Mouse (Mus musculus) heart, adult 2 months (tissue): ENCODE results near the gene Olfr316. TPM values are rescaled to one million over a fixed set of nuclear protein-coding genes. Genes with fewer than 3 reads are reported as not detected.
"Not testable (repeated sequence)": the region's sequence is repeated elsewhere in the genome, so short reads cannot be mapped to it uniquely, and the experiment has no call there.

Experiments
- DNase-seq, 2 experiments: peaks; one replicate each; pipeline ENCODE4 v3.0.0; 2021
- H3K27ac ChIP-seq: fragments of 200-600 bp; 2 replicates; pipeline ENCODE4 v1.8.1; 2022
- H3K27me3 ChIP-seq: fragments of 200-500 bp; 2 replicates; pipeline ENCODE4 v1.6.1; 2012; ENCODE audit warnings: mild to moderate bottlenecking, low read length, inconsistent platforms, mixed read lengths; ENCODE audit not compliant: control insufficient read depth, insufficient read depth
- H3K36me3 ChIP-seq: fragments of 200-500 bp; 2 replicates; pipeline ENCODE4 v1.6.1; 2012; ENCODE audit warnings: low read length, inconsistent platforms; ENCODE audit not compliant: control insufficient read depth, insufficient read depth
- H3K4me1 ChIP-seq: fragments of 200-500 bp; 2 replicates; pipeline ENCODE4 v1.6.1; 2011; ENCODE audit warnings: low read length; ENCODE audit not compliant: control insufficient read depth, insufficient read depth
- H3K4me3 ChIP-seq: fragments of 200-600 bp; 2 replicates; pipeline ENCODE4 v1.8.1; 2022
- H3K79me2 ChIP-seq: fragments of 200-500 bp; replicated peaks from 2 replicates; pipeline ENCODE4 v1.6.1; 2012; ENCODE audit warnings: mild to moderate bottlenecking, inconsistent platforms, low read length, moderate library complexity, mixed read lengths; ENCODE audit not compliant: control insufficient read depth, insufficient read depth
- H3K9ac ChIP-seq: fragments of 200-500 bp; 2 replicates; pipeline ENCODE4 v1.6.1; 2012; ENCODE audit warnings: low read depth, mild to moderate bottlenecking, control low read depth, inconsistent platforms, low read length, mixed read lengths
- CTCF ChIP-seq: fragments of 200-600 bp; IDR thresholded peaks from 2 replicates; pipeline ENCODE4 v1.8.1; 2022; ENCODE audit warnings: antibody characterized with exemption, mild to moderate bottlenecking, moderate library complexity
- EP300 ChIP-seq: fragments of 200-500 bp; IDR thresholded peaks from 2 replicates; pipeline ENCODE4 v1.6.1; 2011; ENCODE audit warnings: low read depth, low read length, control low read depth; ENCODE audit not compliant: insufficient read depth
- POLR2A ChIP-seq: fragments of 200-500 bp; IDR thresholded peaks from 2 replicates; pipeline ENCODE4 v1.6.1; 2011; ENCODE audit warnings: mild to moderate bottlenecking, low read depth, low read length, control low read depth; ENCODE audit not compliant: insufficient read depth
- WGBS: fragments of 180-500 bp; shearing (Covaris S2); methylation state at CpG from one replicate; pipeline ENCODE4 v1.1.7; 2018; 5-methylcytosine and 5-hydroxymethylcytosine counted together
- intact Hi-C: fragments of 180-260 bp; cut with DNase I; formaldehyde crosslinking; loops from one replicate; pipeline ENCODE4 v1.15.1; 2025
- polyA plus RNA-seq: library from polyadenylated mRNA; depleted of rRNA; stranded (reverse); fragments of >200 nt; gene quantifications from 2 replicates; pipeline ENCODE4 v1.2.3, GENCODE M21; 2012
- total RNA-seq, 2 experiments: library from RNA; stranded (reverse); gene quantifications; 2 replicates each; pipeline ENCODE4 v1.2.3; 2021

The Olfr316 gene
- total and polyA plus RNA-seq, 3 experiments = not detected

DNA sequence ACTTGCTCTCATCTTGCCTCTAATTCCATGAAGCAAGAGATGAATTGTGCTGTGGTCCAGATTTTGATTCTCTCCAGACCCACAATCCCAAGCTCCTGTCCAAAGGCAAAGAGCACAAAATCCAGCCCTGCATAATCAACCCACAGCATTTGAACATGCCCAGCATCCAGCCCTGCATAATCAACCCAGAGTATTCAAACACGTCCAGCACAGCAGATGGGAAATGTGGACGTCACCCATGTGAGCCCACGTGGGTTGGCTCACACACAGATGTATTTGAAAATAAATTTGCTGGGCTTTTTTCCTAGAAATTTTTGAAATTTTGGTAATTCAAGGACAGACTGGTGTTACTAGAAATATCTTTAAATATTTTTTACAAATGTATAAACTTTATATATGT, 19.2 kb upstream of the Olfr316 start:
- Histone ChIP-seq H3K4me1 (no peaks in the 10 kb centered on the region), H3K27ac (no peak overlapping the region), H3K9ac (no peak overlapping the region), H3K27me3 (no peaks in the 10 kb centered on the region), H3K4me3 (no peak overlapping the region), H3K79me2 (no peaks in the 10 kb centered on the region), H3K36me3 (no peaks in the 10 kb centered on the region)
- no peak for DNase-seq
- intact Hi-C loops = no loop called here
- 38% methylated on average over 3 of the region's 3 CpGs for WGBS
- no peak for TF ChIP-seq CTCF
- TF ChIP-seq EP300 = no peak
- TF ChIP-seq POLR2A = no peak

GRCm38 (mm10) chr11:58738792-58739262, 13.7 kb upstream of the Olfr316 start, which contains the start of gene Olfr317:
Gene Olfr317 (minus strand): TSS chr11:58739212.
- H3K27ac ChIP-seq = no peak within 1 kb of the TSS
- H3K4me3 ChIP-seq = no peak within 1 kb of the TSS
- no peak within 1 kb of the TSS for H3K9ac ChIP-seq
- H3K36me3 ChIP-seq = no peaks in the 10 kb centered on the region
- WGBS = 63% methylated on average over 4 of the region's 4 CpGs
- TF ChIP-seq EP300 (no peak), CTCF (no peak), POLR2A (no peak)
- H3K27me3 ChIP-seq = no peaks in the 10 kb centered on the region
- no peaks in the 10 kb centered on the region for H3K79me2 ChIP-seq
- DNase-seq = no peak
- no peaks in the 10 kb centered on the region for H3K4me1 ChIP-seq
- intact Hi-C loops = no loop called here

- WGBS = 71% methylated on average over 18 of the region's 18 CpGs
- H3K36me3 ChIP-seq = not testable (repeated sequence)
Observed at GRCm38 (mm10) chr11:58751096-58751495, 1.4 kb upstream of the Olfr316 start.

GRCm38 (mm10) chr11:58772888-58773287, 20.4 kb downstream of the Olfr316 start, which contains the start of gene Olfr315:
Gene Olfr315 (plus strand): TSS chr11:58773188.
- Histone ChIP-seq H3K4me1 (no peaks in the 10 kb centered on the region), H3K79me2 (no peaks in the 10 kb centered on the region), H3K36me3 (no peaks in the 10 kb centered on the region), H3K27ac (no peak within 1 kb of the TSS), H3K9ac (no peak within 1 kb of the TSS), H3K27me3 (no peaks in the 10 kb centered on the region), H3K4me3 (no peak within 1 kb of the TSS)
- DNase-seq = no peak
- intact Hi-C loops = no loop called here
- TF ChIP-seq POLR2A = no peak
- TF ChIP-seq CTCF = no peak
- TF ChIP-seq EP300 = no peak

More at GRCm38 (mm10) chr11:58751096-58751495, 1.4 kb upstream of the Olfr316 start:
- H3K27me3 ChIP-seq, H3K4me3 ChIP-seq, DNase-seq, H3K9ac ChIP-seq, H3K4me1 ChIP-seq, intact Hi-C loops, H3K27ac ChIP-seq, H3K79me2 ChIP-seq: not testable (repeated sequence)

DNA sequence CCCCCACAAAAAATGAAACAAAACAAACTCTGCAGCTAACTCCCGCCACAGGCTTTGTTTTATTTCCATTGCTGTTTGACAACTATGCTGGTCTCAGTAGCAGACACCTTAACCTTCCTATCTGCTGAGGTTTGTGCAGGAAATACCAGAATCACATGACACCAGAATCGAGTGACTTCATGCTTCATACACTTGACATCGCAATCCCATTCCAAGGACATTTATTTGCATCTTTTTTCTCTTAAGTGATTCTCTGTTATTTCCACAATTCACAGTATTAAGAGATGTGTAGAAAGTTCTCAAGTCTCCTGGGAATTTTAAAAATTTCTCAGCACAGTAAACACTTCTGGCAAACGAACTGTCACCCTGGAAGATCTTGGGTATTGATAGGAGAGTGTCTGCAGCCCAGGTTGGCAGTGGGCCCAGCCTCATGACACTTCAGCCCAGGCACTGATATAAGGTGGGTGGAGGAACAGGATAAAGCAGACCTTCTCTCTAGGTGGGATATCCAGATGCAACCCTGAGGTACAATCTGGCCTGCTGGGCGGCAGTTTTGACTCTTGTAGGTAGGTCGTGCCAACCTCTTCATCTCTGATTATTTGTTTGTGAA, 30.1 kb downstream of the Olfr316 start, which contains the start of gene Olfr314:
Olfr314 (plus strand) TSS at position 473 of the 610 bp plus-strand sequence.
- TF ChIP-seq POLR2A = no peak
- no peak for TF ChIP-seq CTCF
- no peak for TF ChIP-seq EP300
- no peak within 1 kb of the TSS for H3K9ac ChIP-seq
- H3K27ac ChIP-seq = no peak within 1 kb of the TSS
- H3K79me2 ChIP-seq = no peaks in the 10 kb centered on the region
- no peak within 1 kb of the TSS for H3K4me3 ChIP-seq
- H3K36me3 ChIP-seq = no peaks in the 10 kb centered on the region
- WGBS = 41% methylated on average over 6 of the region's 6 CpGs
- H3K4me1 ChIP-seq = no peaks in the 10 kb centered on the region
- intact Hi-C loops = no loop called here
- no peak for DNase-seq
- H3K27me3 ChIP-seq = no peaks in the 10 kb centered on the region

DNA sequence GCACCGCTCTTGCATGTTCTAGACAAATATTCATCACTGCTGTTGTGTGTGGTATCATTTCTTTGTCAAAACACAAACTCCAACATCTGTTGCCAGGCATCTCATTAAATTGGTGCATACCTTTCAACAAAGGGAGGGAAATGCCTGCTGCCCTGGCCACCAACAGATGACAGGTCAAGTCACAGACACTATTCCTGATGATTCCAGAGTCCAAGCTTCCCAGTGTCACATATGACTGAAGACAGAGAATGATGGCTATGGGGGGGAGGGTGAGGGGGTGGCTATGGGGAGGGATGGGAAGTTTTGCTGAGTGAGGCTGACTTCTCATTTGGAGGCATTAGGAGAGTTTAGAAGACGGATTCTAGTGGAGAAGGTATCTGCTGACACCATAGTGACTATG, 31.6 kb downstream of the Olfr316 start:
- no peak for DNase-seq
- 76% methylated on average over 2 of the region's 2 CpGs for WGBS
- Histone ChIP-seq H3K79me2 (no peaks in the 10 kb centered on the region), H3K27me3 (no peaks in the 10 kb centered on the region), H3K4me1 (no peaks in the 10 kb centered on the region), H3K36me3 (no peaks in the 10 kb centered on the region), H3K27ac (no peak overlapping the region), H3K4me3 (no peak overlapping the region), H3K9ac (no peak overlapping the region)
- intact Hi-C loops = no loop called here
- TF ChIP-seq EP300 = no peak
